Mouse (Mus musculus) cortical plate, adult 2 months (tissue): Measurements from ENCODE around the gene Olfr824. TPM values are rescaled to one million over a fixed set of nuclear protein-coding genes. Genes with fewer than 3 reads are reported as not detected.
"Not testable (repeated sequence)": the region's sequence is repeated elsewhere in the genome, so short reads cannot be mapped to it uniquely, and the experiment has no call there.

Experiments
- H3K27ac ChIP-seq: fragments of 200-500 bp; 2 replicates; pipeline ENCODE4 v1.5.1; 2012; ENCODE audit warnings: low read length, control low read depth, inconsistent platforms; ENCODE audit not compliant: insufficient read depth
- H3K4me1 ChIP-seq: fragments of 200-500 bp; 2 replicates; pipeline ENCODE4 v1.6.1; 2011; ENCODE audit warnings: low read length; ENCODE audit not compliant: control insufficient read depth, insufficient read depth
- H3K4me3 ChIP-seq: fragments of 200-500 bp; 2 replicates; pipeline ENCODE4 v1.5.1; 2011; ENCODE audit warnings: mild to moderate bottlenecking, low read length, control low read depth; ENCODE audit not compliant: insufficient read depth
- CTCF ChIP-seq: fragments of 200-500 bp; IDR thresholded peaks from 2 replicates; pipeline ENCODE4 v1.5.1; 2011; ENCODE audit warnings: mild to moderate bottlenecking, control low read depth, low read length; ENCODE audit not compliant: insufficient read depth; ENCODE audit errors: extremely low read depth
- POLR2A ChIP-seq: fragments of 200-500 bp; IDR thresholded peaks from 2 replicates; pipeline ENCODE4 v1.6.1; 2011; ENCODE audit warnings: mild to moderate bottlenecking, low read length, control low read depth; ENCODE audit not compliant: insufficient read depth; ENCODE audit errors: extremely low read depth
- polyA plus RNA-seq: library from polyadenylated mRNA; depleted of rRNA; stranded (reverse); fragments of >200 nt; gene quantifications from 2 replicates; pipeline ENCODE4 v1.2.3, GENCODE M21; 2012; rRNA removed

The Olfr824 gene
- polyA plus RNA-seq: not detected in 2 replicates

DNA sequence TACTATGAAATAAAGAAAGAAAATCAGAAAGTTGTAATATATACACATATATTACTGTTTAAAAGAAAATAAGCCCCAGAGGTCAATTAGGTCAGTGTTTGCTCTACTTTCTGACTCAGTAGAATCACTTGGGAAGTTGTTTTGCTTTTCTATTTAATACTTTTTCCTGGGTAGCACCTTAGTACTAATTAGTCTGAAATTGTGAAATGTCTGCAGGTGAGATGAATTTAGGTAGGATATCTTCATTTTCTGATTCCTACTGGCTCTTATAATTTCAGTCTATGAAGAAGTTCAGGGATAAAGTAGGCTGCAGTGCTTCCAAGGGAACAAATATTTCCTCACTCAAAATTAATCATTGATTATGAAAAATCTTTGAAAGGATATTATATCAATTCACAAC, at the start of gene Olfr824:
Gene Olfr824, minus strand, starts transcription at position 101 of the 400 bp plus-strand sequence.
- not testable (repeated sequence) for H3K27ac ChIP-seq, H3K4me3 ChIP-seq, H3K4me1 ChIP-seq

DNA sequence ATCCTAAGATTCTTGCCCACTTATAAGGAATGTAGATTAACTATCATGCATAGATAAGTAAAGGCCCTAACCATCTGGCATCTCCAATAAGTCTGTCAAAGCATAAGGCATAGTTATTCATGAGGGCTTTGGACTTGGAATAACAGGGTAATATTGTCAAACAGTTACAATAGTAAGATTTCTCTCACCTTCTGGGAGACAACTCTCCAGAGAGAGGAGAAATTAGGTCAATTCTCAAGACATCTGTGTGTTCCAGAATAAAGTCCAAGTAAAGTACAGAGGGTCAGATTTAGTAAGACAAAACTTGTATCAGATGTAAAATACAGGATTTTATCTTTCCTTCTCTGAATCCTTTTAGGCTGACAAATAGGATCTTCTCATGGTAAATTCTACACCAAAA, 36.9 kb upstream of the Olfr824 start, which contains the start of gene Olfr825:
Gene Olfr825, minus strand, starts transcription at position 101 of the 400 bp plus-strand sequence.
- TF ChIP-seq CTCF: no peak

DNA sequence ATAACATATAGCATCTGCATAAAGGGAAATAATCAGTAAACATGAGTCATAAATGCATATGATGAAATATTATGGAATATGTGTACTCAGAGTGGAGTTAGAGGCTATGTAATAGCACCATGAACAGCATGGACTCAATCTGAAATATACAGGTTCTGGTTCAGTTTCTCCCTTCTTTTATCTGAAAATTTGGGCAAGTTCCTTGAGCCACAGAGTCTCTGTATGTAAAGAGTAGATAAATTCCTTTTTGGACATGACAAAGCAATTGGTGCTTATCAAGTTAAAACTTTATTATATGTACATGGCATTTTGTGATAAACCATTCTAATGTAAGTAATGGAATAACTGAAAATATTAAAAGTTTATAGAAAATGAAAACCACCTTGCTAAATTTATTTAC, 35.4 kb upstream of the Olfr824 start:
- H3K27ac ChIP-seq: no peak overlapping the region
- no peak for TF ChIP-seq POLR2A
- H3K4me1 ChIP-seq: no peaks in the 10 kb centered on the region
- H3K4me3 ChIP-seq: no peak overlapping the region

More for the DNA sequence above, 36.9 kb upstream of the Olfr824 start, which contains the start of gene Olfr825:
- no peaks in the 10 kb centered on the region for H3K4me1 ChIP-seq
- H3K27ac ChIP-seq: no peak within 1 kb of the TSS
- no peak within 1 kb of the TSS for H3K4me3 ChIP-seq

DNA sequence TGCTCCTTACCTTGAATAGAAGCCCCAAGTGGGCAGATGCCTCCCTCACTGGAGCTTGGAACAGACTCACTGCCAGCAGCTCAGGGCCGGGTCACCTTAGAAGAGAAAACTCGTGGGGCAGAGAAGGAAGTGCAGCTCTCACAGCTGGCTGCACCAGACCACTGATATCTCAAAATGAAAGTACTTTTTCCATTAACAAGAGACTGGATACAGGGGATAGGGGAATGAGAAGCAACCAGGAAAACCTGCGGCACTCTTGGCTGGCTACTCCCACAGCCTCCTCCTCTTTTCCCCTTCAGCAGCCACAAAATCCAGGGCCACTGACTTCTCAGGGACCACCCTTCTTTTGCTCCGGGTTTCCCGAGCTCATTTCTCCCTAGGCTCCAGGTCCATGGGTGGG, 14.3 kb upstream of the Olfr824 start:
- no peak overlapping the region for H3K4me3 ChIP-seq
- no peak overlapping the region for H3K27ac ChIP-seq
- H3K4me1 ChIP-seq: no peaks in the 10 kb centered on the region
- TF ChIP-seq CTCF (no peak), POLR2A (no peak)

DNA sequence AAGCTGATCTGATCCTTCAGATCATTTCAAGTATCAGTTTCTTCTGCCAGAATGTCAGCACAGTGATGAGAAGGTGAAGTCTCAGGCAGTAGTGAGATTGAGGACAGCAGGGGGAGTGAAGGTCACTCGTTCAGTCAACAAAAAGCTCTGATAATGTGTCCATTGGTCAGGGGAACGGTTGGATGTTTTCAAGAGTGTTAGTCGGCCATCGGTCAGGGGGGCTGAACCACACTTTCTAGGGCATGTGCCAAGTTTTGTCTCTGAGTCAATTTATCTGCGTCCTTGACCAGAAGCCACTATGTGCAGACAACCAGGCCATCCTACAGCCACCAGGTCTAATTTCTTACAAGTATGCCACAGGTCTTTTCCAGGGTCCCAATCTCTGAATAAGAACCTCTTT, 12.7 kb upstream of the Olfr824 start:
- H3K4me3 ChIP-seq, H3K27ac ChIP-seq, H3K4me1 ChIP-seq: not testable (repeated sequence)

DNA sequence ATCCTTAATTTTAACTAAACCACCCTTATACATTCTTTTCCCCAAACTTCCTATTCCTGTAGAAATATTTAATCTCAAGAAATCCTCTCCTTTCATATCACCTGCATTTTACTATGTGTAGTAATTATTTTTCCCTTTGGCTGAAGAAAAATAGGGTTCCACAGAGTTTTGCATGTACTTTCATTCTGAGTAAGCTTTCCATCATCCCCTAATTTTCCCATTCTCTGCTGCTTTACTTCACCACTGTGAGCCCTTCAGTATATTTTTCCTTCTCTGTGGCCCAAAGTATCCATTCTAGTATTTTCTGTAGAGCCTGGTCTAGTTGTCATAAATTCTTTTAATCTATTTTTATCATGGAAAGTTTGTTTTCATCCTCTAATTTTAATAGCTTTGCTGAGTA, 5.0 kb upstream of the Olfr824 start:
- no peak overlapping the region for H3K27ac ChIP-seq
- TF ChIP-seq CTCF: no peak
- no peak for TF ChIP-seq POLR2A
- H3K4me1 ChIP-seq: no peaks in the 10 kb centered on the region
- no peak overlapping the region for H3K4me3 ChIP-seq

DNA sequence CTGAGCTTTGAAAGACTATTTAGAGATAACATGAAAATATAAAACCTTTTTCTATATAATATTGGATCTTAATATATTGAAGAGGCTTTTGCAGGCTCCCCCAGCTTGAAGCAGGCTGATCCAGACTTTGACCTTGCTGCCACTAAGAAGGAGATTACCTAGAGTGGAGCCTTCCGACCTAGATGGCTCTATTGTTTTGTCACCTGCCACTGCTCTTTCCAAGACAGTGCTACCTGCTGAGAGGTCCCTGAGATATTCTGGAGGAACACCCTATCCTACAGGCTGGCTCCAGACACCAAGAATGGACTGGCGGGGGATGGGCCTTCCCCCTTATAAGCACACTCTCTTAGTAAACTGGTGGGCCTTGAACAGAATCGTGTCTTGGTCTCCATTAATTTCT, 13.8 kb downstream of the Olfr824 start:
- not testable (repeated sequence) for H3K4me1 ChIP-seq, H3K4me3 ChIP-seq, H3K27ac ChIP-seq

DNA sequence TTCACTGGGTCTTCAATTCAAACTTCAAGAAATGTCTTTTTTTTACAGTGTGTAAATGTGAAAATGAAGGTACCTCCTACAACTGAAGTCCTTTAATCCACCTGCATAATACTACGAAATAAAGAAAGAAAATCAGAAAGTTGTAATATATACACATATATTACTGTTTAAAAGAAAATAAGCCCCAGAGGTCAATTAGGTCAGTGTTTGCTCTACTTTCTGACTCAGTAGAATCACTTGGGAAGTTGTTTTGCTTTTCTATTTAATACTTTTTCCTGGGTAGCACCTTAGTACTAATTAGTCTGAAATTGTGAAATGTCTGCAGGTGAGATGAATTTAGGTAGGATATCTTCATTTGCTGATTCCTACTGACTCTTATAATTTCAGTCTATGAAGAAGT, 14.5 kb downstream of the Olfr824 start, which contains the start of gene Olfr823:
Gene Olfr823, minus strand, starts transcription at position 101 of the 400 bp plus-strand sequence.
- H3K4me3 ChIP-seq, H3K4me1 ChIP-seq, H3K27ac ChIP-seq: not testable (repeated sequence)

DNA sequence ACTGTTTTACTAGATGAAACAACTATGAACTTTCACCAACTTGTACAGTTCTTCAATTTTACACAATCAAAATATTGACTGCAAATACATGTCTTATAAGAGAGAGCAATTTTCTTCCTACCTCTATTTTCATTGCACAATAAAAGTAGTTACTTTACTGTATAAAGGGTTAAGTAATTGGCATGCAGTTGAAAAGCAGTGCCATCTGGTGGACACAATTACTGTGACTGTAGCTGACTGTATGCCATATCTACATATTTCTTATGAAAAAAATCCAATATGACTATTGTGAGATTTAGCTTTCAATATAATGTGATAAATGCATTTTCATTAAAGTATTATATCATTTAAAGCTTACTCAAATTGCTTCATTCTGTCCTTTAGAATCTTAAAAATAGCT, 33.7 kb downstream of the Olfr824 start:
- no peaks in the 10 kb centered on the region for H3K4me1 ChIP-seq
- no peak overlapping the region for H3K4me3 ChIP-seq
- TF ChIP-seq CTCF (no peak), POLR2A (no peak)
- H3K27ac ChIP-seq: no peak overlapping the region

DNA sequence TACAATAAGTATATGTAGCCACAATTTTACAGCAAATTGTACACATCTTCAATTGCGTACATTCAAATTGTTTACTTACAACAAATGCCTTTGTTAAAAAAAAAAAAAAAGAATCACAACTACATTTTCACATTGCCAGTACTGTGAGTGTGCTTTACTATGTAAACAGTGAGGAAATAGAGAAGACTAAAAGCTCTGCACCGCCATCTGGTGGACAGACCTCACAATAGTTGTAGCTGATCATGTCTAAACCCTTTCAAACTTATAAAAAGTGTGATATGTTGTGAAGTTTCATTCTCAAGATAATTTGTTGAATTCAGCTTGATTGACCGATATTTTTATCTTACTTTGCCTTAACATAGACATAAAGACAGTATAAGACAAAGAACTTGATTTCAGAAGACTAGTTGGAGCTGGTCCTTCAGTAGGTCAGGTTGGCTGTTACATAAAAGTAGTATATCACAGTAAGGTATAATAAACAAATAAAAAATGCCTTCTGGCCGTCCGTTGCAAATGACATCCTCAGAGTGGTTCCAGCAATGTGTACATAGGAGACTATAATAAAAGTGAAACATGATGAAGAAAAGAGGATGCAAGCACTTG, 36.9 kb downstream of the Olfr824 start:
- Histone ChIP-seq H3K27ac (no peak overlapping the region), H3K4me1 (no peaks in the 10 kb centered on the region), H3K4me3 (no peak overlapping the region)
- TF ChIP-seq POLR2A (no peak), CTCF (peak; percentile 28; the same call in 1 of the 2 replicates)

Other genes starting within 250 kb of the Olfr824 start
- not detected in 2 replicates for gene Olfr815, start 224.1 kb downstream of the Olfr824 start, polyA plus RNA-seq
- not detected in 2 replicates for gene Olfr816, start 214.4 kb downstream of the Olfr824 start, polyA plus RNA-seq
- gene Olfr818, start 180.9 kb downstream of the Olfr824 start, polyA plus RNA-seq: not detected in 2 replicates
- not detected in 2 replicates for gene Olfr819, start 162.7 kb downstream of the Olfr824 start, polyA plus RNA-seq
- not detected in 2 replicates for gene Olfr247, start 153.9 kb downstream of the Olfr824 start, polyA plus RNA-seq
- not detected in 2 replicates for gene Gm10310, start 144.9 kb downstream of the Olfr824 start, polyA plus RNA-seq
- not detected in 2 replicates for gene Olfr820, start 117.4 kb downstream of the Olfr824 start, polyA plus RNA-seq
- gene Olfr821, start 99.7 kb downstream of the Olfr824 start, polyA plus RNA-seq: not detected in 2 replicates
- not detected in 2 replicates for gene Olfr822, start 58.8 kb downstream of the Olfr824 start, polyA plus RNA-seq
- not detected in 2 replicates for gene Olfr823, start 14.6 kb downstream of the Olfr824 start, polyA plus RNA-seq
- gene Olfr825, start 36.8 kb upstream of the Olfr824 start, polyA plus RNA-seq: not detected in 2 replicates
- gene Olfr826, start 54.2 kb upstream of the Olfr824 start, polyA plus RNA-seq: not detected in 2 replicates
- gene Olfr827, start 84.4 kb upstream of the Olfr824 start, polyA plus RNA-seq: not detected in 2 replicates
- 0.81 and 1.1 TPM in 2 replicates for gene Neurod4, start 150.2 kb upstream of the Olfr824 start, polyA plus RNA-seq
- 0.06 and 0.13 TPM in 2 replicates for gene Tespa1, start 192.9 kb upstream of the Olfr824 start, polyA plus RNA-seq